Mouse (Mus musculus) stomach, embryonic 16.5 days (tissue): ENCODE results near the gene Cdk19. TPM values are rescaled to one million over a fixed set of nuclear protein-coding genes. Genes with fewer than 3 reads are reported as not detected.

Experiments used
- ATAC-seq: fragments of 200-750 bp; cut with Nextera tagmentation; 2 replicates; pipeline ENCODE4 v1.8.0; 2017; ENCODE audit warnings: moderate number of reproducible peaks, moderate TSS enrichment; ENCODE audit not compliant: insufficient read depth, low FRiP score
- H3K27ac ChIP-seq: fragments of 300-500 bp; sonication (generic); 2 replicates; pipeline ENCODE4 v1.5.1; 2014; ENCODE audit warnings: low read length
- H3K27me3 ChIP-seq: fragments of 300-500 bp; sonication (generic); 2 replicates; pipeline ENCODE4 v1.6.1; 2014; ENCODE audit warnings: low read length, control low read depth, mixed read lengths; ENCODE audit not compliant: control insufficient read depth, insufficient read depth
- H3K36me3 ChIP-seq: fragments of 300-500 bp; sonication (generic); 2 replicates; pipeline ENCODE4 v1.6.1; 2014; ENCODE audit warnings: low read length; ENCODE audit not compliant: control insufficient read depth, insufficient read depth
- H3K4me1 ChIP-seq: fragments of 300-500 bp; sonication (generic); 2 replicates; pipeline ENCODE4 v1.6.1; 2014; ENCODE audit warnings: low read length, control low read depth, mixed read lengths; ENCODE audit not compliant: control insufficient read depth, insufficient read depth
- H3K4me2 ChIP-seq: fragments of 300-500 bp; sonication (generic); 2 replicates; pipeline ENCODE4 v1.6.1; 2014; ENCODE audit warnings: low read depth, low read length, mixed read lengths
- H3K4me3 ChIP-seq: fragments of 300-500 bp; sonication (generic); replicated peaks from 2 replicates; pipeline ENCODE4 v1.5.1; 2014; ENCODE audit warnings: mild to moderate bottlenecking, low read length
- H3K9ac ChIP-seq: fragments of 300-500 bp; sonication (generic); 2 replicates; pipeline ENCODE4 v1.6.1; 2014; ENCODE audit warnings: low read length
- H3K9me3 ChIP-seq: fragments of 300-500 bp; sonication (generic); replicated peaks from 2 replicates; pipeline ENCODE4 v1.6.1; 2016; ENCODE audit warnings: low read length, control low read depth; ENCODE audit not compliant: control insufficient read depth
- WGBS: fragments of 180-500 bp; shearing (Covaris S2); extraction: QIAGEN DNeasy Blood & Tissue Kit; methylation state at CpG from one replicate; pipeline ENCODE4 v1.1.7; 2014; 5-methylcytosine and 5-hydroxymethylcytosine counted together
- polyA plus RNA-seq: library from polyadenylated mRNA; unstranded; fragments of >200 nt; fragmentation: Nextera tagmentation; extraction: Ambion mirVana; gene quantifications from 2 replicates; pipeline ENCODE4 v1.2.1, GENCODE M21; 2015

Gene Cdk19
- polyA plus RNA-seq, 1 experiment from 2014 or later, result 8.4 TPM

GRCm38 (mm10) chr10:40447921-40448320 lies 108.6 kb downstream of the Cdk19 start:
- H3K9me3 ChIP-seq, result no peaks in the 10 kb centered on the region
- no peak overlapping the region for H3K4me3 ChIP-seq
- peaks cover 4% of the 10 kb centered on the region; the same call in 1 of the 2 replicates for H3K4me1 ChIP-seq
- no peak overlapping the region for H3K4me2 ChIP-seq
- no peak overlapping the region for H3K27ac ChIP-seq
- ATAC-seq, result no peak
- 45% methylated on average over 5 of the region's 5 CpGs for WGBS
- no peak overlapping the region for H3K9ac ChIP-seq
- H3K27me3 ChIP-seq, result no peaks in the 10 kb centered on the region
- H3K36me3 ChIP-seq, result no peaks in the 10 kb centered on the region

- no peak for ATAC-seq
- Histone ChIP-seq H3K9ac (no peak overlapping the region), H3K9me3 (no peaks in the 10 kb centered on the region), H3K27ac (no peak overlapping the region), H3K4me1 (peaks cover 4% of the 10 kb centered on the region; the same call in 1 of the 2 replicates), H3K4me2 (no peak overlapping the region), H3K4me3 (no peak overlapping the region), H3K36me3 (no peaks in the 10 kb centered on the region), H3K27me3 (no peaks in the 10 kb centered on the region)
- WGBS, result 62% methylated on average over 3 of the region's 3 CpGs
Observed at GRCm38 (mm10) chr10:40448444-40448843, 109.1 kb downstream of the Cdk19 start.

DNA sequence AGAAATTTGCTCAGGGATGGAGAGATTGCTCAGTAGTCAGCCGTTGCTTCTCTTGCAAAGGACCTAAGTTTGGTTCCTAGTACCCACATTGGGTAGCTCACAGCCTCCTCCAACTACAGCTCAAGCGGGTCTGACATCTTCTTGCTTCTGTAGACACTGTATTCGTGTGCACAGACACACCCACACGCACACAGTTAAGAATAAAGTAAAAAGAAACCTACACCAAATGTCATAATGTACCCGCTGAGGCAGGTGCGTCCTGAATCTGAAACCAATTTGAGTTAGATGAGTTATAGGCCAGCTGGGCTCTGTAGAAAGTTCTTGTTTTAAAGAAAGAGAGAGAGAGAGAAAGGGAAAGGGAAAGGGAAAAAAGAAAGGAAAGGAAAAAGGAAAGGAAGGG lies 110.2 kb downstream of the Cdk19 start:
- WGBS, result 79% methylated on average over 6 of the region's 6 CpGs
- no peaks in the 10 kb centered on the region for H3K36me3 ChIP-seq
- no peak overlapping the region for H3K9ac ChIP-seq
- H3K9me3 ChIP-seq, result no peaks in the 10 kb centered on the region
- no peak overlapping the region for H3K27ac ChIP-seq
- H3K27me3 ChIP-seq, result no peaks in the 10 kb centered on the region
- ATAC-seq, result no peak
- peaks cover 4% of the 10 kb centered on the region; the same call in 1 of the 2 replicates for H3K4me1 ChIP-seq
- no peak overlapping the region for H3K4me3 ChIP-seq
- no peak overlapping the region for H3K4me2 ChIP-seq

DNA sequence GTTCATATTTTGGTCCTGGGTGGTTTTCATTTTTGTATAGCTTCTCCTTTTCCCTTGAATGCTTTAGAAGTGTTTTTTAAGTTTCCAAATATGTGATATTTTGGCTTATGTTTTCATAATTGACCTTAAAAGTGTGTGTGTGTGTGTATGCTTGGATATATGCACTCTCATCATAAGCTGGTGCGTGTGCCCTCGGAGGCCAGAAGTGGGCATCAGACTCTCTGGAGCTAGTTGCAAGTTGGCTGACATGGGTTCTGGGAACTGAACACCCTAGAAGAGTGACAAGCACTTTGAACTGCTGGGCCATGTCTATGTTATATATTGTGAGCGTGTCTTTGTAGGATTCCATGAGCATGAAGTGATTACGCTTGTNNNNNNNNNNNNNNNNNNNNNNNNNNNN lies 110.8 kb downstream of the Cdk19 start:
- no peaks in the 10 kb centered on the region for H3K36me3 ChIP-seq
- H3K27ac ChIP-seq, result no peak overlapping the region
- 99% methylated on average over 4 of the region's 4 CpGs for WGBS
- H3K9me3 ChIP-seq, result no peaks in the 10 kb centered on the region
- no peak overlapping the region for H3K4me3 ChIP-seq
- no peak overlapping the region for H3K9ac ChIP-seq
- H3K27me3 ChIP-seq, result no peaks in the 10 kb centered on the region
- no peak for ATAC-seq
- no peak overlapping the region for H3K4me2 ChIP-seq
- H3K4me1 ChIP-seq, result peaks cover 4% of the 10 kb centered on the region; the same call in 1 of the 2 replicates

DNA sequence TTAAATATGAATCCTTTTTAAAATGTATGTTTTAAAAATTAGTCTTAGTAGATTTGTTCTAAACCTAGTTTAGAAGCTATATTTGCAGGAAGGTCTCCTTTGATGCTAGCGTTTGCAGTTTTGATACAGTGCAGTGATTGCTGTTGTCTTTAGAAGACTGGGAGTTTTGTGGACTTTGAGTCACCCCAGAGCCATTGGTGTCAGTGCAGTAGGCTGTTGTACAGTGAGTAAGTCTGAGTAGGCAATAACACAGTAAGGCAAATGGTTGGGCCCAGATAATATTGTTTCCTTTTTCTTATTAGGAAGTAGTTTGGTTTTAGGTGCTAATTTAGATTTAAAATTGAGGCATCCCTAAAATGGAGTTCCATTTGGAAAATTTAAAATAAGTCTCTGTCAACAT lies 117.8 kb downstream of the Cdk19 start:
- 50% methylated on average over 1 of the region's 1 CpGs for WGBS
- ATAC-seq, result no peak

GRCm38 (mm10) chr10:40459141-40459540 lies 119.8 kb downstream of the Cdk19 start:
- no peak overlapping the region for H3K4me2 ChIP-seq
- H3K4me1 ChIP-seq, result 0 out of 2 replicates have a peak, but pooled peaks cover 2% of the 10 kb centered on the region
- H3K9ac ChIP-seq, result no peak overlapping the region
- H3K27ac ChIP-seq, result no peak overlapping the region
- ATAC-seq, result no peak
- no peak overlapping the region for H3K4me3 ChIP-seq
- no peaks in the 10 kb centered on the region for H3K27me3 ChIP-seq
- WGBS, result 92% methylated on average over 17 of the region's 17 CpGs
- peaks cover 7% of the 10 kb centered on the region; the same call in 1 of the 2 replicates for H3K9me3 ChIP-seq
- 0 out of 2 replicates have a peak, but pooled peaks cover 2% of the 10 kb centered on the region for H3K36me3 ChIP-seq

More for the DNA sequence above, 117.8 kb downstream of the Cdk19 start:
- Histone ChIP-seq H3K4me2 (no peak overlapping the region), H3K4me3 (no peak overlapping the region), H3K4me1 (peaks cover 5% of the 10 kb centered on the region; the same call in 1 of the 2 replicates), H3K27me3 (no peaks in the 10 kb centered on the region), H3K27ac (no peak overlapping the region), H3K9ac (no peak overlapping the region), H3K9me3 (no peaks in the 10 kb centered on the region), H3K36me3 (0 out of 2 replicates have a peak, but pooled peaks cover 2% of the 10 kb centered on the region)

DNA sequence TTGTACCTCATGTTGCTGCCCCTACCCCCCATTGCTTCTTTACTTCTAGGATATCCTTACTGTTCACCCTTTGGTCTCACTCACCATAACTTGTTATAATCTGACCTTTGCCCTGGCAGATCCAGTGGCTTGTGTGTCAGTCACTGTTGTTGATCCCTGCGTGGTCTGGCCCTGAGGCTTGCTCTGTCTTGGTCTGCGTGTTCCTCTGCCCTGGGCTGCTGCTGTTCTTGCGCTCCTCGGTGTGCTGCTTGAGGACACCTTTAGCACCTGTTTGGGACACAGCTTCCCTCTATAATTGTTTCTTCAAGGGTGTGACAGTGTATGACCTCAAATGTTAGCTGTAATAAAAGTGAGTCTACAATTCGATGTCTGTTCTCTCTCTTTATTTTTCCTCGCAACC lies 122.0 kb downstream of the Cdk19 start:
- 0 out of 2 replicates have a peak, but pooled peaks cover 2% of the 10 kb centered on the region for H3K4me1 ChIP-seq
- no peak overlapping the region for H3K4me3 ChIP-seq
- ATAC-seq, result no peak
- H3K4me2 ChIP-seq, result no peak overlapping the region
- 81% methylated on average over 6 of the region's 6 CpGs for WGBS
- peaks cover 7% of the 10 kb centered on the region; the same call in 1 of the 2 replicates for H3K9me3 ChIP-seq
- no peak overlapping the region for H3K27ac ChIP-seq
- 0 out of 2 replicates have a peak, but pooled peaks cover 2% of the 10 kb centered on the region for H3K36me3 ChIP-seq
- H3K9ac ChIP-seq, result no peak overlapping the region
- no peaks in the 10 kb centered on the region for H3K27me3 ChIP-seq

GRCm38 (mm10) chr10:40462257-40462656 lies 122.9 kb downstream of the Cdk19 start:
- H3K4me3 ChIP-seq, result no peak overlapping the region
- H3K27ac ChIP-seq, result no peak overlapping the region
- 0 out of 2 replicates have a peak, but pooled peaks cover 2% of the 10 kb centered on the region for H3K36me3 ChIP-seq
- H3K9me3 ChIP-seq, result peaks cover 7% of the 10 kb centered on the region; the same call in 1 of the 2 replicates
- ATAC-seq, result no peak
- no peak overlapping the region for H3K4me2 ChIP-seq
- 68% methylated on average over 3 of the region's 3 CpGs for WGBS
- no peaks in the 10 kb centered on the region for H3K27me3 ChIP-seq
- H3K9ac ChIP-seq, result no peak overlapping the region
- H3K4me1 ChIP-seq, result no peaks in the 10 kb centered on the region

DNA sequence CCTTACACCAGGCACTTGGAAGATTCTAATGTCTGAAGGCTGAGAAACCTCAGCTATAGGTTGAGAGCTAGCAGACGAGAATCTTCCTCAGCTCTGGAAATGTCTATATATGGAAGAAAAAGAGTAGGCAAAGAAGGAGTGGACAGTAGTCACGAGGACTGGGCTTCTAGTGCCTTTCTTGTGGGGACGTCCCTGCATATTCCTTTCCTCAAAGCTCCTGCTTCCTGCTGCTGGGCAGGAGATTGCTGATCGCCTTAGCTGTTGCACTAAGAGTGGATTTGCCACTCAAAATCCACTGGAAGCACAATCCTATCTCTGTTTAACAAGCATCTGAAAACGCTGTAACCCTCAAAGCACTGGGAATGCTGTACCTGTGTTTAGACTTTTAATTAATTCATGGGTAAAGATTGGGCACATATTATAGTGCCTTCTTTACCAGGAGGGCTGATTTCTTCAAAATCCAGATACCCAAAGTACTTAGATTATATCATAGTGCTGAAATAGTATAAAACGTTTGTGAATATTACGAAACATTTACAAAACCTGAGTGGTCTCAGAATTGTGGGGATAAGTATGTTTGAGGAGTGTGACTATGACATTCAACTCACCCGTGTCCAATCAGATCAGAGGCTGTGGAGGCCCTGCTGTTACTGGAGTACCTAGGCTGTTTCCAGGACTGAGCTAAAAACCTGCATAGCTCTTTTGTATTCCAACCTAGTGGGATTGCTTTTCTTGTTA lies 128.0 kb downstream of the Cdk19 start:
- ATAC-seq, result no peak

More for the DNA sequence above, 128.0 kb downstream of the Cdk19 start:
- Histone ChIP-seq H3K27ac (peak overlapping the region; percentile 33), H3K9ac (no peak overlapping the region), H3K36me3 (0 out of 2 replicates have a peak, but pooled peaks cover 2% of the 10 kb centered on the region), H3K4me3 (no peak overlapping the region), H3K27me3 (no peaks in the 10 kb centered on the region), H3K4me1 (no peaks in the 10 kb centered on the region), H3K9me3 (peaks cover 7% of the 10 kb centered on the region; the same call in 1 of the 2 replicates), H3K4me2 (no peak overlapping the region)
- 63% methylated on average over 8 of the region's 8 CpGs for WGBS
